Mouse (Mus musculus) E14TG2a.4 (cell line): ENCODE results near the gene Ppp1r18.

ENCODE experiments used
- CTCF ChIP-seq: conservative IDR thresholded peaks from 2 replicates; pipeline ENCODE4 v1.5.1; 2014; ENCODE audit warnings: low read length
- NANOG ChIP-seq: IDR thresholded peaks from 2 replicates; pipeline ENCODE4 v1.6.1; 2014; ENCODE audit warnings: borderline replicate concordance, low read length, mixed read lengths

GRCm38 (mm10) chr17:35837487-35837886 lies 27.9 kb upstream of the Ppp1r18 start:
- TF ChIP-seq CTCF (no peak), NANOG (no peak)
